Mouse (Mus musculus): ENCODE data around the gene Cdkl1. TPM values are rescaled to one million over a fixed set of nuclear protein-coding genes. Genes with fewer than 3 reads are reported as not detected.

Gene Cdkl1
- polyA plus RNA-seq, 1 experiment = 0.05 TPM

- H3K36me3 ChIP-seq (ENCODE audit: control insufficient read depth, insufficient read depth) = no peaks in the 10 kb centered on the region
- no peak overlapping the region for H3ac ChIP-seq (ENCODE audit: control insufficient read depth, insufficient read length)
- H3K79me2 ChIP-seq (ENCODE audit: control insufficient read depth, insufficient read depth) = no peaks in the 10 kb centered on the region
- H3K4me2 ChIP-seq (ENCODE audit: low read depth) = peak overlapping the region; percentile 60
- H3K4me3 ChIP-seq = no peak overlapping the region
- H3K27me3 ChIP-seq (ENCODE audit: control insufficient read depth, insufficient read depth, insufficient read length) = no peaks in the 10 kb centered on the region
- no peak for TF ChIP-seq SRF (IDR thresholded peaks at IDR 0.05; ENCODE audit: control insufficient read depth, insufficient read length, low read depth)
- no peak for TF ChIP-seq POLR2A (IDR thresholded peaks at IDR 0.05; ENCODE audit: insufficient read length, low read depth)
- no peak for TF ChIP-seq CEBPB (IDR thresholded peaks at IDR 0.05; ENCODE audit: insufficient read depth, poor library complexity, severe bottlenecking)
- TF ChIP-seq MAX (IDR thresholded peaks at IDR 0.05; ENCODE audit: low read depth) = no peak
- TF ChIP-seq TCF12 (IDR thresholded peaks at IDR 0.05; ENCODE audit: insufficient read depth, poor library complexity, severe bottlenecking) = no peak
- no peak for TF ChIP-seq MYOG (IDR thresholded peaks at IDR 0.05; ENCODE audit: control insufficient read depth in 1 of 3, insufficient read depth in 1 of 3, insufficient read length in 2 of 3, low read depth in 2 of 3)
- no peak for TF ChIP-seq POLR2AphosphoS2 (IDR thresholded peaks at IDR 0.05; ENCODE audit: insufficient read length, low read depth)
- no peak for TF ChIP-seq TCF3 (IDR thresholded peaks at IDR 0.05; ENCODE audit: insufficient read length, low read depth)
- no peak for TF ChIP-seq REST (IDR thresholded peaks at IDR 0.05; ENCODE audit: insufficient read depth, insufficient read length)
- TF ChIP-seq E2F4 (IDR thresholded peaks at IDR 0.05; ENCODE audit: insufficient read depth) = no peak
- TF ChIP-seq USF1 (IDR thresholded peaks at IDR 0.05; ENCODE audit: low read depth) = no peak
- TF ChIP-seq MYOD1 (IDR thresholded peaks at IDR 0.05; ENCODE audit: control insufficient read depth in 1 of 3, insufficient read length in 2 of 3, low read depth in 2 of 3) = no peak
These were observed 33.5 kb downstream of the Cdkl1 start for GRCm38 (mm10) chr12:69757418-69758141.

- Histone ChIP-seq H3K4me2 (ENCODE audit: low read depth) (no peak overlapping the region), H3ac (ENCODE audit: control insufficient read depth, insufficient read length) (no peak overlapping the region)
These were observed 35.1 kb downstream of the Cdkl1 start for GRCm38 (mm10) chr12:69756015-69756414.

GRCm38 (mm10) chr12:69753936-69754335 is 37.1 kb downstream of the Cdkl1 start:
- no peak for TF ChIP-seq CEBPB (IDR thresholded peaks at IDR 0.05; ENCODE audit: insufficient read depth, poor library complexity, severe bottlenecking)
- no peak for TF ChIP-seq E2F4 (IDR thresholded peaks at IDR 0.05; ENCODE audit: insufficient read depth)
- TF ChIP-seq MYOG (IDR thresholded peaks at IDR 0.05; ENCODE audit: control insufficient read depth in 1 of 3, insufficient read depth in 1 of 3, insufficient read length in 2 of 3, low read depth in 2 of 3) = no peak
- no peak for TF ChIP-seq REST (IDR thresholded peaks at IDR 0.05; ENCODE audit: insufficient read depth, insufficient read length)
- no peak for TF ChIP-seq SRF (IDR thresholded peaks at IDR 0.05; ENCODE audit: control insufficient read depth, insufficient read length, low read depth)
- no peak for TF ChIP-seq MYOD1 (IDR thresholded peaks at IDR 0.05; ENCODE audit: control insufficient read depth in 1 of 3, insufficient read length in 2 of 3, low read depth in 2 of 3)
- no peak for TF ChIP-seq TCF3 (IDR thresholded peaks at IDR 0.05; ENCODE audit: insufficient read length, low read depth)
- no peak for TF ChIP-seq USF1 (IDR thresholded peaks at IDR 0.05; ENCODE audit: low read depth)
- no peak for TF ChIP-seq TCF12 (IDR thresholded peaks at IDR 0.05; ENCODE audit: insufficient read depth, poor library complexity, severe bottlenecking)
- no peak overlapping the region for H3K4me3 ChIP-seq

More at GRCm38 (mm10) chr12:69756015-69756414, 35.1 kb downstream of the Cdkl1 start:
- Histone ChIP-seq H3K36me3 (ENCODE audit: control insufficient read depth, insufficient read depth) (no peaks in the 10 kb centered on the region), H3K27me3 (ENCODE audit: control insufficient read depth, insufficient read depth, insufficient read length) (no peaks in the 10 kb centered on the region), H3K4me3 (no peak overlapping the region), H3K79me2 (ENCODE audit: control insufficient read depth, insufficient read depth) (no peaks in the 10 kb centered on the region)
- TF ChIP-seq CEBPB (IDR thresholded peaks at IDR 0.05; ENCODE audit: insufficient read depth, poor library complexity, severe bottlenecking) (no peak), MYOG (IDR thresholded peaks at IDR 0.05; ENCODE audit: control insufficient read depth in 1 of 3, insufficient read depth in 1 of 3, insufficient read length in 2 of 3, low read depth in 2 of 3) (no peak), POLR2AphosphoS2 (IDR thresholded peaks at IDR 0.05; ENCODE audit: insufficient read length, low read depth) (no peak), USF1 (IDR thresholded peaks at IDR 0.05; ENCODE audit: low read depth) (no peak), E2F4 (IDR thresholded peaks at IDR 0.05; ENCODE audit: insufficient read depth) (no peak), REST (IDR thresholded peaks at IDR 0.05; ENCODE audit: insufficient read depth, insufficient read length) (no peak), SRF (IDR thresholded peaks at IDR 0.05; ENCODE audit: control insufficient read depth, insufficient read length, low read depth) (no peak), MYOD1 (IDR thresholded peaks at IDR 0.05; ENCODE audit: control insufficient read depth in 1 of 3, insufficient read length in 2 of 3, low read depth in 2 of 3) (no peak), POLR2A (IDR thresholded peaks at IDR 0.05; ENCODE audit: insufficient read length, low read depth) (no peak)

GRCm38 (mm10) chr12:69751864-69752341 is 39.2 kb downstream of the Cdkl1 start:
- Histone ChIP-seq H3K27me3 (ENCODE audit: control insufficient read depth, insufficient read depth, insufficient read length) (no peaks in the 10 kb centered on the region), H3K79me2 (ENCODE audit: control insufficient read depth, insufficient read depth) (no peaks in the 10 kb centered on the region), H3K4me3 (no peak overlapping the region), H3K36me3 (ENCODE audit: control insufficient read depth, insufficient read depth) (no peaks in the 10 kb centered on the region), H3ac (ENCODE audit: control insufficient read depth, insufficient read length) (no peak overlapping the region), H3K4me2 (ENCODE audit: low read depth) (no peak overlapping the region)
- no peak for TF ChIP-seq CEBPB (IDR thresholded peaks at IDR 0.05; ENCODE audit: insufficient read depth, poor library complexity, severe bottlenecking)

More at GRCm38 (mm10) chr12:69753936-69754335, 37.1 kb downstream of the Cdkl1 start:
- Histone ChIP-seq H3K36me3 (ENCODE audit: control insufficient read depth, insufficient read depth) (no peaks in the 10 kb centered on the region), H3ac (ENCODE audit: control insufficient read depth, insufficient read length) (no peak overlapping the region), H3K4me2 (ENCODE audit: low read depth) (no peak overlapping the region), H3K27me3 (ENCODE audit: control insufficient read depth, insufficient read depth, insufficient read length) (no peaks in the 10 kb centered on the region), H3K79me2 (ENCODE audit: control insufficient read depth, insufficient read depth) (no peaks in the 10 kb centered on the region)

- Histone ChIP-seq H3K79me2 (ENCODE audit: control insufficient read depth, insufficient read depth) (no peaks in the 10 kb centered on the region), H3ac (ENCODE audit: control insufficient read depth, insufficient read length) (no peak overlapping the region), H3K4me3 (no peak overlapping the region), H3K4me2 (ENCODE audit: low read depth) (no peak overlapping the region), H3K36me3 (ENCODE audit: control insufficient read depth, insufficient read depth) (no peaks in the 10 kb centered on the region), H3K27me3 (ENCODE audit: control insufficient read depth, insufficient read depth, insufficient read length) (no peaks in the 10 kb centered on the region)
- TF ChIP-seq E2F4 (IDR thresholded peaks at IDR 0.05; ENCODE audit: insufficient read depth) (no peak), MYOD1 (IDR thresholded peaks at IDR 0.05; ENCODE audit: control insufficient read depth in 1 of 3, insufficient read length in 2 of 3, low read depth in 2 of 3) (no peak), CEBPB (IDR thresholded peaks at IDR 0.05; ENCODE audit: insufficient read depth, poor library complexity, severe bottlenecking) (no peak), MAX (IDR thresholded peaks at IDR 0.05; ENCODE audit: low read depth) (no peak), TCF12 (IDR thresholded peaks at IDR 0.05; ENCODE audit: insufficient read depth, poor library complexity, severe bottlenecking) (no peak), SRF (IDR thresholded peaks at IDR 0.05; ENCODE audit: control insufficient read depth, insufficient read length, low read depth) (no peak), REST (IDR thresholded peaks at IDR 0.05; ENCODE audit: insufficient read depth, insufficient read length) (no peak), USF1 (IDR thresholded peaks at IDR 0.05; ENCODE audit: low read depth) (no peak), POLR2A (IDR thresholded peaks at IDR 0.05; ENCODE audit: insufficient read length, low read depth) (no peak), MYOG (IDR thresholded peaks at IDR 0.05; ENCODE audit: control insufficient read depth in 1 of 3, insufficient read depth in 1 of 3, insufficient read length in 2 of 3, low read depth in 2 of 3) (no peak), TCF3 (IDR thresholded peaks at IDR 0.05; ENCODE audit: insufficient read length, low read depth) (no peak), POLR2AphosphoS2 (IDR thresholded peaks at IDR 0.05; ENCODE audit: insufficient read length, low read depth) (no peak)
These were observed 46.9 kb downstream of the Cdkl1 start for GRCm38 (mm10) chr12:69744138-69744537.

All from myocyte (in vitro differentiated cells).